Mouse (Mus musculus): ENCODE data around the gene Macrod2.
"Not testable (repeated sequence)": the region's sequence is repeated elsewhere in the genome, so short reads cannot be mapped to it uniquely, and the experiment has no call there.

The Macrod2 gene

DNA sequence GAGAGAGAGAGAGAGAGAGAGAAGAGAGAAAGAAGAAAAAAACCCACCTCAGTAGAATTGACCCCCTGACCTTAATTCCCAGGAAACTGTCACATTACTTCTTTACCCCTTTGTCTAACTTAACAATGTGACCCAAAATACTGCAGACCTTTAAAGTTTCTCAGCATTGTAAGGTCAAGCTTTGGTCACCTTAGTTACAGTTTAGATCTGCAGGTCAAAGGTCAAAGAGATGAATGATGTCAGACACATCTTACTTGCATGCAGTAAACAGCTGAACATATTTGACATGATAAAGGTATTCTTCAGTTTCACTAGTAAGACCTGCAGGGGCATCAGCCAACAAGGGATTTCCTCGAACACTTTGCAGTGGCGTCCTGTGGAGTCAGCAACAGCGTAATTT lies 309.0 kb downstream of the Macrod2 start:
- no peak for DNase-seq

GRCm38 (mm10) chr2:140705278-140705677 lies 310.2 kb downstream of the Macrod2 start:
- DNase-seq, result no peak

DNA sequence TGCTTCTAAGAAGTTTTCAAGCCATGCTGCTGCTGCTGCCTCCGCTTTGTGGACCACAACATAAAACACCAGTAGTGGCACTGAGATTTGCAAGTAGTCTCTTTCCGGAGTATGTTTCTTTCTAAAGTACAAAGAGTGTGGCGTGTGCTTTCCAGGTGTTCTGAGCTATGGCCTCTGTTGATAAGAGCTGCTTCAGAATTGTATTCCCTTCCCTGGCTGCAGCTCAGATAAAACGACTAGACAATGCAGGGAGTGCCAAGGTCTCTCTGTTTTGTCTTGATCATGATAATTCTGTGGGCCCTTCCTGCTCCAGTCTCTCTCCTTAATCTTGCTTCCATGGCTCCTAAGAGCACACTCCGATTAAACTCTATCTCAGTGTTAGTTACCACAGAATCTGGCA lies 312.4 kb downstream of the Macrod2 start:
- DNase-seq, result no peak

DNA sequence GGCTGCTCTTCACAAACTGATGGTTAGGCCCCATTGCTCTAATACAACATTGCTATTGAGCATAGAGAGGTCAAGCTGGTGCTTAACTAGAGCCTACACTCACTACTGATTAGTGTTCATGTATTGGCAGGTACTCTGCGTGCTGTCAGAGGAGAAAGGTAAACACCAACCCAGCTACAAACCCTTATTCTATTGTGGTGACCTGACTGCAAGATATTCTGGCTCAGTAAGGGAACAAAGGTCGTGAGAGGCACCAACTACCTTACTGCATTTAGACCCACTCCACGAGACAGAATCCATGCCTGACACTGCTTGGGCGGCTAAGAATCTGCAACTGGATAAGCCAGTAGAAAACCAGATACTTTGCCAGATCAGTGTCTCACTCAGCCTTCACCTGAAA lies 320.7 kb downstream of the Macrod2 start:
- DNase-seq, result no peak

GRCm38 (mm10) chr2:140717407-140717806 lies 322.3 kb downstream of the Macrod2 start:
- no peak for DNase-seq

DNA sequence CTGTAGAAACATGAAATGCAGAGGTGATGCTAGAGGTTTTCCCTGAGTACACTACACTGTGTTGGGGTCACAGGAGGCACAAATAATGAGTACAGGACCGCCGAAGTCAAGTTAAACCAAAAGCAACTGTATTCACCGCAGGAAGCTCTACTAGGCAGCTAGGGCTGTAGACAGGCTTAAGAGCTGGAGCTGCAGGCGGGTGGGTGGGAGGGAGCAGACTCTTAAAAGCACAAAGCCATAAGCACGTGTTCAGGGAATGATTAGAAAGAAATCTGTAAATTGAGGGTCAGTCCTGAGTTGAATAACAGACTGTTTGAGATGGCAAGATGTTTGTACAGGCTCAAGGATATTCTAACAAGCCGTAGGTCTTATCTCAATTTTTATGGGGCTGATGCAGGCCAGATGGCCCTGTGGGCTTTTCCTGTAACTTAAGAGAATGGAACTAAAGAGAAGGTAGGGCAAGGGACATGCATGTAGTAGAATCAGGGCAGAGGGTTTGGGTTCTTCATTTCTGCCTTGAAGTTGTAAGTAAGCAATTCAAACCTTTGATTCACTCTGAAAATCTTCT lies 337.6 kb downstream of the Macrod2 start:
- no peak for DNase-seq

- DNase-seq, result no peak
These were observed 345.4 kb downstream of the Macrod2 start for GRCm38 (mm10) chr2:140740511-140740910.

GRCm38 (mm10) chr2:140742954-140743353 lies 347.8 kb downstream of the Macrod2 start:
- not testable (repeated sequence) for DNase-seq

GRCm38 (mm10) chr2:140758881-140759280 lies 363.8 kb downstream of the Macrod2 start:
- DNase-seq, result no peak

DNA sequence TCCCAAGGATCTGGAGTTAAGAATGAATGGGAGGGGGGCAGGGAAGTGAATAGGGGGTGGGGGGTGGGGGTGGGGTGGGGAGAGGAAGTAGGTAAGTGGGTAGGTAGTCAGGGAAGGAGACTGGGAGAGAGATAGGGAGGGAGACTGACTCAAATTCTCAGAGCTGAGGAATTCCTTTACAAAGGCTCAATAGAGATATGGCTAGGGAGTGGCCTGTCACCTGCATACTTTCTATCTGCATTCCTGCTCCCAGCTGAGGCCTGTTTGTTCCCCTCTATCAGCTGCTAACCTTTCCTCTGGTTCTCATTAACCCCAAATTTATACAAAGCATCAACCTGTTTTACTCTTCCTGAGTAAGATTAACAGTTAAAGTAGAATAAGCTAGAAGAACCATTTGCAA lies 364.6 kb downstream of the Macrod2 start:
- DNase-seq, result no peak

GRCm38 (mm10) chr2:140760137-140760536 lies 365.0 kb downstream of the Macrod2 start:
- DNase-seq, result no peak

DNA sequence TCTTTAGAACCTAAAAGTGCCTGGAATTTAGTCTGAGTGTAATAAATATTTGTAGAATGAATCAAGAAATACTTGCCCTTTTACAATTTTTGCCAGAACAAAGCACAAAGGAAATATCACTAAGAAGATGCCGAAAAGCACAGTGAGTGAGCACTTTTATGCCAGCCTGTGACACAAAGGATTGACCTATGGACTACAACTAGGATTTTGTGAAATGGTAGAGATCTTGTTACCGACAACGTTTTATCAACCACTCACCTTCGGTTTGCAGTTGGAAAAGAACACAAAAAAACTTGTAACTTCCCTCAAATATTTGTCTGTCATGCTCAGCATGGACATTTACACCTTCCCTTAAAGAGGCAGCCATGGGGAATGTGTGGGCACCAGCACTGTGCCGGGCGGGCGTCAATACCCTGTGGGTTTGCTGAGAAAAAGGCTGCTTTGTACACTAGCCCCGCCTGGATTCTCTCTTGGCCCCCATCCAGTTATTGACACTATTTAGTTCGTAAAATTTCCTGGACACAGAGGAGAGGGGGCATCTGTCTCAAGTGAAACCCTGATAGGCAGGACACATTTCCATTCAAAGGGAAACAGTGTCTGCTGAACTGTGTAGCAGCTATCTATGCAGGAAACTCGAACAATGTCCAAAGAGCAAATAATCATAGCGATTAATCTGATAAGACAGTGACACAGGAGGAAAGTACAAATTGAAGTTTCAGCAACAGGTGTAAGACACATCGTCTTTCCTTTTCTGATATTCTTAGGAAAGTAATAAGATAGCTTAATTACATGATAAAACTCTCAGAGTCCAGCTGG lies 368.2 kb downstream of the Macrod2 start:
- DNase-seq, result no peak

DNA sequence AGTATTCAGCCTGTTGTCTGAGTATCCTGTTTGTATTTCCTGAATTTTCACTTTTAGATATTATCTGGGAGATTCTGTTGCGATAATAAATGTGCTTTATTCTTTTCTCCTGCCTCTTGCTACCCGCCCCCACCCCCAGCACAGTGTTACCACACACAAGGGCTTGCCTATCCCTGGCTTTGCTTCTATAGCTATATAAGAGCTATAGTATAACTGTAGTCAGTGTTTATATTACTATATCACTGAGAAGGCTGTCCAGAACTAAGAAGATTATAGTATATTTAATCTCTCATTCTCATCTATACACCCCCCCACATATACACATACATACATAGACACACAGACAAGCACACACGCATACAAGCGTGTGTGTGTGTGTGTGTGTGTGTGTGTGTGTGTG lies 374.4 kb downstream of the Macrod2 start:
- DNase-seq, result no peak

GRCm38 (mm10) chr2:140772825-140773224 lies 377.7 kb downstream of the Macrod2 start:
- DNase-seq, result no peak

DNA sequence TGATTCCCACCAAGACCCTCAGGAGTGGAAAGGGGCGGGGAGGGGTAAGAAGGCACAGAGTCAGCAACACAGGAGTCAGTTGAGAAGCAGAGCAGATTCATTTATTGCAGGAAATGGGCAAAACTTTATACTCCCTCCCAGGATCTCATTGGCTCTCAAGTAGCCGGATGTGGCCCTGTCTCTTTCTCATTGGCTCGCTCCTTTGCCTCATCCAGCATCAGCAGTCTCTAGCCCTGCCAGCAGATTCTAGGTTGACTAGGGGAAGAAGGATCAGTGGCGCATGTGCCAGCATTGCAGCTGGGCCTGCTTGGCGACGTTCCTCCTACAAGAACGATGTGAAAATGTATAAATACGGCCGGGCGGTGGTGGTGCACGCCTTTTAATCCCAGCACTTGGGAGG lies 378.3 kb downstream of the Macrod2 start:
- no peak for DNase-seq

GRCm38 (mm10) chr2:140774808-140775370 lies 379.8 kb downstream of the Macrod2 start:
- DNase-seq, result no peak

DNA sequence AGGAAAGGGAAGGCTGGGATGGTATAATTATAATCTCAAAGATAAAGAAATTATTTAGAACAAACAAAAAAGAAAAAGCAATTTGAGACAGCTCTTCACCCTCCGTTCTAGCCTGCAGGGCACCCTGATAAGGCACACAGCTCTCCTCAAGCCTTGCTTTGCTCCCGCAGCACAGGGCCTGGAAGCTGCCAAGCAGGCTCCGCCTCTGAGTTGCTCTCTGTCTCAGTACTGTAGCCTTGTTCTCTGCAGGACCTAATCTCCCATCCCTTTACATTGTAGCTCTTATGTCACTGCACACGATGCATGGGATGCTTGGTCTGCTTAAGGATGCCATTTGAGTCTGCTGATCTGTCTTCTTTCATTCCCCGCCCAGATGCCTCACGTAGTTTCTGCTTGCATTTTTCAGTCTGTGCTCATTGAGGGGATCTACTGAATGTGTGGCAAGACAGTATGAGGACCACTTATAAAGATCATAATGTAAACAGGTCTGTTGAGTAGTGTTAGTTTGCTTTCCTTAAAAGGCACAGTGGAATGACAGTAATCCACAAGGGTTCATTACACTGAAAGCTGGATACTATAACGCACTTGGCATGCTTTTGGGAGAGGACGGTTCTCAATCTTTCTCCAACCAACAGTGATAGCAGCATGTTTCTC lies 380.5 kb downstream of the Macrod2 start:
- no peak for DNase-seq

DNA sequence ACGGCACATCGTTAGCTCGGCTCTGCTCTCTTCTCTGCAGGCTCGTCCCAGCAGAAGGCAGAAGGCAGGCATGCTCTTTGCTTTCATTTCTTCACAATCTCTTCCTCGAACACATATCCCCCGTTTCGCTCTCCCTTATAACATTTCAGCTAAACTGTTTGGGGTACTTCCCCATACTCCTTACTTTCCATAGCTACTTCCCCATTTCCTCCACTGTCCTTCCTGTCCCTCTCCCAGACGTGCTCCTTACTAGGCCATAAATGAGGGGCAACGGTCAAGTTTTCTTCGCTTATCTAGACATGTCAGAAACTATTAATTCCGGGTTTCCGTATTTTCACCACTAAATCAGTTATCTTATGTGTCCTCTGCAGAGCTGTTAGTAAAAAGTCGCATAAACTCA lies 383.1 kb downstream of the Macrod2 start:
- no peak for DNase-seq

- DNase-seq, result no peak
These were observed 387.9 kb downstream of the Macrod2 start for GRCm38 (mm10) chr2:140783041-140783440.

DNA sequence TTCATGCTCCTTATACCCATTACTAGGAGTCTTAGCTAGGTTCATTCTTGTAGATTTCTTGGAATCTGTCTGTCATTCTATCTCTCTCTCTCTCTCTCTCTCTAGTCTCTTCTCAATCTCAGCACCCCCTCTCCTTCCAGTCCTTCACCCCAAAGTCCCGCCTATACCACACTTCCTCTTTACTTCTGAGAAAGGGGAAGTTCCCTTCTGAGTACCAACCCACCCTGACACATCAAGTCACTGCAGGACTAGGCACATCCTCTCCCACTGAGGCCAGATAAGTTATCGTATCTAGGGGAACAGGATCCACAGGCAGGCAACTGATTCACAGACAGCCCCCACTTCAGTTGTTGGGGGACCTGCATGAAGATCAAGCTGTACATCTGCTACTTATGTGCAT lies 389.5 kb downstream of the Macrod2 start:
- DNase-seq, result no peak

GRCm38 (mm10) chr2:140790363-140790762 lies 395.3 kb downstream of the Macrod2 start:
- no peak for DNase-seq

GRCm38 (mm10) chr2:140793886-140794608 lies 398.9 kb downstream of the Macrod2 start:
- no peak for DNase-seq

DNA sequence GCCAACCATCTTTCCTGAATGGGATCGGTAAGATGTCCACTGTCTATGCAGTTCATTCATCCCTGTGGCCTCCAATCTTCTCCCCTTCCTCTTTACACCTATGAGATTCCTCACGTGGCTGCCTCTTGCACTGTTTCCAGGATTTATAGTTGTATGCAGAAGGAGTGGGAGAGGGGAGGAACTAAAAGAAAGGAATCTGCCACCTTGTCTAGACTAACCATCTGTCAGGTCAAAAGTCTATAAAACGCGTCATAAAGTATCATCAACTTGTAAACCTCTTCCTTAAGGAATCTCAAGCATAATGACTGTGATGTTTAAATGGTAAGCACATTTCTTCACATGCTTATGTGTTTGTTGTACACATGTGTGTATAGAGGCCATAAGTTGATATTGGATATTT lies 416.6 kb downstream of the Macrod2 start:
- DNase-seq, result no peak
